Mouse (Mus musculus): ENCODE results near the gene Tcta.
"Not testable (repeated sequence)": the region's sequence is repeated elsewhere in the genome, so short reads cannot be mapped to it uniquely, and the experiment has no call there.

The Tcta gene

GRCm38 (mm10) chr9:108271941-108272340 lies 34.0 kb downstream of the Tcta start:
- no peak for DNase-seq (ENCODE audit: low spot score in 2 of 2)

GRCm38 (mm10) chr9:108268701-108269100 lies 37.3 kb downstream of the Tcta start:
- not testable (repeated sequence) for DNase-seq (ENCODE audit: low spot score in 2 of 2)

DNA sequence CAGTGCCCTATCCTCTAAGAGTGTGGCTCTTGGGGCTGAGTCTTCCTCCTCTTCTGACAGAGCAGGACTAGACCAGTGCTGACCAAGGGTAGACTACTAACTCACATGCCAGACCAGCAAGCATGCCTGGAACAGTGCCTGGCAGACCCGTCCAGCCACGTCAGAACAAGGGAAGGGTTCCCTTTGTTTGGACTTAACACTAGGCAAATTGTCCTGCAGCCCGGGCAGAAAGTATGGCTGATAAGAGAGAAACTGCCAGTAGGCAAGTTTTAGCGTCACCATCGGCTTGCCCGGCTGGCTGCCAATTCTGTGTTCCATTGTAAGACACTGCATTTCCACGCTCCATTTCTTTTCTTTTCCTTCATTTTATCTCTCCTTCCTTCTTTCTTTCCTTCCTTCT lies 38.3 kb downstream of the Tcta start:
- no peak for DNase-seq (ENCODE audit: low spot score in 2 of 2)

DNA sequence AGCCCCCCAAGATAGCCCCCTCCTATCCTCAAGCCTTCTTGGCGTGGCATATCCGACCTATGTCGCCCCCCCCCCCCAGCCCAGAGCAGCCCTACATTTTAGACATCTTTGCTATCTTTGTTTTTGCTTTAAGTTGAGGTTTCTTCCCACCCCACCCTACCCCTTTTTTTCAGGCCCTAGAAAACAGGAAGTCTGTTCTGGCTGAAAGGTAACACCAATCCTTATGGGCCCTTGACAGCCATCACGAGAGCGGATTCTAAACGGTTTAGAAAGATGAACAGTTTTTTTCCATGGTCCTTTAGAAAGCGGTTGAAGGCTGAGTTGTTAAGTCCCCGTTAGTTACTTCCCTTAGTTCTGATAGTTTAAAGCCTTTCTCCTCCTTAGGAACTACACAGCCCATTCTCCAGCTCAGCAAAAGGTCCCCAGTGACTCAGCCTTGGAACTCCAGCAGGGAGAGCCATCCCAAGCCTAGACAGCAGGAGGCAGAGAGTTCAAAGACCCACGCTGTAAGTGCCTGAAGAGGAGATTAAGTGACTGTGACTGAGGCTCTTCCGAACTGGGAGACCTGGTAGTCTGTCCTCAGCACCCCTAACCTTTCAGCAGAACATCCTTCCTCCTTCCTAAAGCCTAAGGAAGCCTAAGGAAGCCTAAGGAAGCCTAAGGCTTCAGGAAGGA lies 39.6 kb downstream of the Tcta start:
- DNase-seq (ENCODE audit: low spot score in 2 of 2): peak in 1 of 2 experiments; percentile 21

GRCm38 (mm10) chr9:108264191-108264921 lies 41.6 kb downstream of the Tcta start:
- no peak for DNase-seq (ENCODE audit: low spot score in 2 of 2)

DNA sequence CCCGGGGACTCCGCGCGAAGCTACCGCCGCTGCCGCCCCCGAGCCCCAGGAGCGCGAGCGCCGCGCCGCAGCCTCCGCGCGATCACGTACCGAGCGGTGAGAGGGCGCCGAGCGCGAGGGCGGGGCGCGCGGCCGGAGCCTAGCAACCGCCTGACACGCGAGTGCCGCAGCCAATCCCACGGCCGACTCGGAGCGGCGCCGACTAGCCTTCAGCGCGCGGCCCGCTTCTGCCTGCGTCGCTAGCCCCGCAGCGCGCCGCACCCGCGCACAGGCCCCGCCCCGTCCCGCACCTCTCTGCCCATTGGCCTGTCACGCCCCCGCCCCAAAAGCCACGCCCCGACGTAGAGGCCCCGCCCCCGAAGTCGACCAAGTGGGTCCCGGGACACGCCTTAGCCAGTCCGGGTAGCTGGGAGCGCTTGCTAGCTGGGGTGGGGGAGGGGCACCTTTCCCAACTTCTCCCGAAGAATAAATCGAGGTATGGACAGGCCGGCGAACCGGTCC lies 42.2 kb downstream of the Tcta start, which contains the start of gene Dag1:
Dag1 (minus strand) TSS at position 269 of the 501 bp plus-strand sequence.
- DNase-seq (ENCODE audit: low spot score in 2 of 2): peak; percentile 97 to 98

GRCm38 (mm10) chr9:108263131-108263681 lies 42.8 kb downstream of the Tcta start:
- peak in 1 of 2 experiments; percentile 12 for DNase-seq (ENCODE audit: low spot score in 2 of 2)

DNA sequence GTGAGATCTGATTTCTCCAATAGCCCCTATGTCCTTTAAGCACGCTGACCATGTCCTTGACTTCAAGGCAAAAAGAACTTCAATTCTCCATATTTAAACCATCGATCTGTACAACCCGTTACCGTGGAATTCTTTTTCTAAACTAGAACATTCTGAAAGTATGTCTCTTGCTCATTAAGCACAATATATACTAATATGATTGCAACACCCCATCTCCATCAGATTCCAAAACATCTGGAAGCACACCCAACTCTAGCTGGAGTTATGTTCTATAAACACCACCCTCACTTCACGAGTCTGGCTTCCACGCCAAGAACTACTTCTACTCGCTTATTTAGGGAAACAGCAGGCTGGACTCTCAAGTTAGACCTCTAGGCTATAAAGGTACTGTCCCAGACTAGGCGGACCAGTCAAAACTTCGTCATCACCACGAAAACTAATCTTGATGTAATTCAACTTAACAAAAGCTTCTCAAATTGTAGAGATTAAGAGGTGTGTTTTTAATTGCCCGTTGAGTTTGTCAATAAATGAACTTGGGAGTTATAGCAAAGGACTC lies 43.4 kb downstream of the Tcta start:
- no peak for DNase-seq (ENCODE audit: low spot score in 2 of 2)

GRCm38 (mm10) chr9:108261865-108262264 lies 44.1 kb downstream of the Tcta start:
- no peak for DNase-seq (ENCODE audit: low spot score in 2 of 2)

- no peak for DNase-seq (ENCODE audit: low spot score in 2 of 2)
Observed at GRCm38 (mm10) chr9:108260526-108260925, 45.4 kb downstream of the Tcta start.

All from natural killer cell, adult 2 months (primary cell).